Mouse (Mus musculus) embryonic fibroblast, embryonic 13.5 days (primary cell): ENCODE measurements around the gene Vmn2r55. TPM values are rescaled to one million over a fixed set of nuclear protein-coding genes. Genes with fewer than 3 reads are reported as not detected.
"Not testable (repeated sequence)": the region's sequence is repeated elsewhere in the genome, so short reads cannot be mapped to it uniquely, and the experiment has no call there.

Experiments
- H3K27ac ChIP-seq: 2 replicates; pipeline ENCODE4 v1.5.1; 2012; ENCODE audit warnings: low read length, control low read depth, inconsistent platforms; ENCODE audit not compliant: insufficient read depth
- H3K4me1 ChIP-seq: 2 replicates; pipeline ENCODE4 v1.6.1; 2011; ENCODE audit warnings: low read length; ENCODE audit not compliant: control insufficient read depth, insufficient read depth
- H3K4me3 ChIP-seq: 2 replicates; pipeline ENCODE4 v1.5.1; 2011; ENCODE audit warnings: mild to moderate bottlenecking, control low read depth, low read length; ENCODE audit not compliant: insufficient read depth
- CTCF ChIP-seq: IDR thresholded peaks from 2 replicates; pipeline ENCODE4 v1.5.1; 2011; ENCODE audit warnings: mild to moderate bottlenecking, control low read depth, low read length, moderate library complexity, borderline replicate concordance; ENCODE audit not compliant: insufficient read depth
- POLR2A ChIP-seq: IDR thresholded peaks from 2 replicates; pipeline ENCODE4 v1.6.1; 2011; ENCODE audit warnings: low read depth, mild to moderate bottlenecking, control low read depth, low read length, moderate library complexity
- polyA plus RNA-seq: library from polyadenylated mRNA; stranded (reverse); fragments of >200 nt; gene quantifications from 2 replicates; pipeline ENCODE4 v1.2.4, GENCODE M21; 2011; ENCODE audit warnings: low read depth; ENCODE audit not compliant: missing spikeins, insufficient read length

Vmn2r55 gene
- polyA plus RNA-seq, result not detected in 2 replicates

GRCm38 (mm10) chr7:12684903-12685302, at the start of gene Vmn2r55:
Gene Vmn2r55, minus strand, starts transcription at chr7:12685003.
- H3K4me1 ChIP-seq, H3K4me3 ChIP-seq, H3K27ac ChIP-seq: not testable (repeated sequence)

- not testable (repeated sequence) for H3K4me3 ChIP-seq, H3K27ac ChIP-seq, H3K4me1 ChIP-seq
Observed at GRCm38 (mm10) chr7:12640219-12640618, 44.6 kb downstream of the Vmn2r55 start, which contains the start of gene Vmn2r54. Gene Vmn2r54, minus strand, starts transcription at chr7:12640319.

GRCm38 (mm10) chr7:12608688-12609087, 76.1 kb downstream of the Vmn2r55 start, which contains the start of gene Vmn2r53:
Gene Vmn2r53, minus strand, starts transcription at chr7:12608788.
- Histone ChIP-seq H3K4me3 (no peak within 1 kb of the TSS), H3K27ac (no peak within 1 kb of the TSS), H3K4me1 (no peaks in the 10 kb centered on the region)
- TF ChIP-seq POLR2A (no peak), CTCF (no peak)

Other genes with a start within 250 kb of the Vmn2r55 start
- gene Zfp606, start 206.7 kb downstream of the Vmn2r55 start, polyA plus RNA-seq, result 8.1 and 11.6 TPM in 2 replicates
- not detected in 2 replicates for gene 2900092C05Rik, start 172.5 kb downstream of the Vmn2r55 start, polyA plus RNA-seq
- gene Vmn2r53, start 76.2 kb downstream of the Vmn2r55 start, polyA plus RNA-seq, result 0.05 TPM in 1 of 2 replicates, not detected in the other
- gene Vmn2r54, start 44.7 kb downstream of the Vmn2r55 start, polyA plus RNA-seq, result not detected in 2 replicates
- not detected in 2 replicates for gene Vmn2r56, start 50.0 kb upstream of the Vmn2r55 start, polyA plus RNA-seq
- gene Zscan18, start 118.6 kb upstream of the Vmn2r55 start, polyA plus RNA-seq, result 1.5 and 1.9 TPM in 2 replicates
- 9.0 and 12.2 TPM in 2 replicates for gene Zfp329, start 133.9 kb upstream of the Vmn2r55 start, polyA plus RNA-seq
- gene Zfp110, start 149.8 kb upstream of the Vmn2r55 start, polyA plus RNA-seq, result 25.6 and 27.3 TPM in 2 replicates
- gene Zfp128, start 196.2 kb upstream of the Vmn2r55 start, polyA plus RNA-seq, result 2.9 and 3.4 TPM in 2 replicates
- gene Zscan22, start 212.8 kb upstream of the Vmn2r55 start, polyA plus RNA-seq, result 7.6 and 9.8 TPM in 2 replicates
- 1,341 and 1,449 TPM in 2 replicates for gene Rps5, start 237.3 kb upstream of the Vmn2r55 start, polyA plus RNA-seq
- 0.30 and 0.63 TPM in 2 replicates for gene Rnf225, start 242.4 kb upstream of the Vmn2r55 start, polyA plus RNA-seq